Mouse (Mus musculus): ENCODE measurements around the gene Trappc5.

GRCm38 (mm10) chr8:3665507-3665906 is 10.6 kb upstream of the Trappc5 start, which contains the start of gene Mcemp1:
- TF ChIP-seq POLR2A (IDR thresholded peaks at IDR 0.05; ENCODE audit: extremely low read depth, insufficient read depth, low read length), result no peak
- TF ChIP-seq CTCF (IDR thresholded peaks at IDR 0.05; ENCODE audit: low read depth, low read length), result no peak
